Mouse (Mus musculus) urinary bladder, postnatal 36 days (tissue): ENCODE measurements around the gene Psmd5.

Experiments
- DNase-seq, 2 experiments: peaks; one replicate each; pipeline ENCODE4 v3.0.0; 2022; ENCODE audit warnings: low spot score in 2 of 2, mixed read lengths in 1 of 2

The Psmd5 gene

GRCm38 (mm10) chr2:34874816-34875345 lies at the start of gene Psmd5:
Gene Psmd5 (minus strand): TSS chr2:34874968.
- DNase-seq, result no peak

DNA sequence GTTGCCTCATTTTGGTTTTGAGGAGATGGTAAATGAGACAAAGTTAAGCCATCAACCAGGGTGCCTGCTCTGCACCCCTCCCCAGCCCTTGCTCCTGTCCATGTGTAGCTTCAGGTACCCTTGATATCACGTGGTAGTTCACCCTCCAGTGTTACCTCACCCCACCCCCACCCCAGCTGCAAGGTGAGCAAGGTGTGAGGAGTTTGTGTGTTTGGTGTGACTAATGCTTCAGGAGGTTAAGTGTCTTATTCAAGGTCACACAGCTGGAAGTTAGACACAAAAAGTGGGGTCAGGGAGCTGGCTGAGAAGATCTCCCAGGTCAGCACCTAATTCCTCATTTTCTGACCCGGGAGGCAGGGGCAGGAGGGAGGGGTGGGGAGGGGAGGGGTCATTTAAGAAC lies 48.0 kb upstream of the Psmd5 start:
- no peak for DNase-seq

- no peak for DNase-seq
Observed at GRCm38 (mm10) chr2:34920144-34920543, 45.4 kb upstream of the Psmd5 start.

GRCm38 (mm10) chr2:34915103-34915502 lies 40.3 kb upstream of the Psmd5 start:
- DNase-seq, result no peak

DNA sequence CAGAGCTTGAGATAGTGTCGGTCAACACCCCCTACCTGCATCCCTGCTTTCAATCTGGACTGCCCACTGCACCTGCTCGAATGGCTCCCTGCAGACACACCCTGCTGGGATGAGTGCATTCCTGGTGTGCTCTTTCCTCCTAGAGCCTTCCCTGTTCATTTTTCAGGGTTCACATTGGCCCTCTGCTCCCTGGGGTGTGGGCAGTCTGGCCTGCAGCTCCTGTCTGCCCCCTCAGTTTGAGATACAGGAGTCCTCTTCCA lies 40.0 kb upstream of the Psmd5 start:
- no peak for DNase-seq

DNA sequence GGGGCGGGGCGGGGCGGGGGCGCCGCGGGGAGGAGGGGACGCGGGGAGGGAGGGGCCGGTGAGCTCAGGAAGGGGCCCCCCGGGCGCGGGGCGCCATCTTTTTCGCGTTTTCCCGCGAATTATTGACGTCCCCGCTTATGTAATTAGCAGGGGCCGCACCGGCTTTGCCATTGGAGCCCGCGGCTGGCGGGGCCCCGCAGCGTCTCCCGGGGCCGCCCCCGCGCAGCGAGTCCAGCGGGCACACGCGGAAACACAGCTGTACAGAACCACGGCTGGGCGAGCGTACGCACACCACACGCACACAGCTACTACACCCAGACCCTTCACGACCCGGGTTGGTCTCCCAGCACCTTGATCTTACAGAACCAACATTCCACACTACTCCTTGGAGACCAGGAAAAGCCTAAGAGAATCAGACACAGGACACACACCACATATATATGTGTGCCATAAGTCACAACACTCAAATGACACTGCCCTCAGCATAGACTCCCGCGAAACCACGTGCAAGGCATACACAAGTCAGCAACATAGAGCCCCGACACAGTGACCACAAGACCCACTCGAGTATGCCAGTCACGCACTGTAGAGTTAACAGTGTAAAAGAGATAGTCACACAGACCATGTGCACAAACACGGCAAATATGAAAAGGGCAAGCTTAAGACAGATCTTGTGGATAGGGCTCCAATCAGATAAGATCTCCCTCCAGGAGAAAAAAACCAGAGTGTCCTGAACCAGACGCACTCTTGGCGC lies 39.5 kb upstream of the Psmd5 start:
- DNase-seq, result peak in 1 of 2 experiments; percentile 41

DNA sequence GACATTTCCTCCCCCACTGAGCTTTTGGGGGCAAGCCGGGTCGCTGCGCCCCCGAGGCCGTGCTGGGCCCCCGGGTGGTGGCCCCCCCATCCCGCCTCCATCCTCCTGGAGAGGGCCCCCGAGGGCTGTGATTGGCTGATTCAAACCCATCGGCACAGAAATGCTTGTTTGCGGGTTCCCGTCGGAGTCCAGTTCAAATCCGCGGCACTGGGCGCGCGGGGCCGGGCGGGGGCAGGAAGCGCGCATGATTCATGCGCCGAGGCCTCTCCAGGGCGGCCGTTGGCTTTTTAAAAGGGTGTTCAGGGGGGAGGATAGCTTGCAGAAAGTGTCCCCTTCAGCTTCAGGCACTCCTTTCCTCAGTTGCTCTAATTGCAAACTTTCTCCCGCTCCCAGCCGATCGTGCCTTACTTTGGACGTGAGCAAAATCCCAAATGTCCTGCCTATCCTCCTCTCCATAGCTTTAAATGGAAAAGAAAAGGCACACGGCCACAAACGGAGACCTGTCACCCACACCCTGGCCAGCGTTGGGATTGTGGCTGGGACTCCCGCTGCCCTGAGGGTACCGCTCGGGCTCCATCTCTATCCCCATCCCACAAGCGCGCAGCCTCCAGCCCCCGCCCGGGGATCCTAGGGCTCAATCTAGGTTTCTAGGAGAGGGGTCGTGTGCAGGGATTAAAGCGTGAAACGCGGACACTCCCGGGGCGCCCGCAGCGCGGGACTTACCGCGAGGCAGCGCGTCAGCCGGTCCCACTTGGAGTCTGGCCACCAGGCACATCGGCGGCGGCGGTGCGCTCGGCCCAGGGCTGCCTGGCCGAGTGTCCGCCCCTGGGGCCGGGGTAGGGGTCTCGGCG lies 38.7 kb upstream of the Psmd5 start, which contains the start of gene Phf19:
TSS of gene Phf19 (minus strand) at position 809 of the 851 bp plus-strand sequence.
- peak in 1 of 2 experiments; percentile 42 for DNase-seq

DNA sequence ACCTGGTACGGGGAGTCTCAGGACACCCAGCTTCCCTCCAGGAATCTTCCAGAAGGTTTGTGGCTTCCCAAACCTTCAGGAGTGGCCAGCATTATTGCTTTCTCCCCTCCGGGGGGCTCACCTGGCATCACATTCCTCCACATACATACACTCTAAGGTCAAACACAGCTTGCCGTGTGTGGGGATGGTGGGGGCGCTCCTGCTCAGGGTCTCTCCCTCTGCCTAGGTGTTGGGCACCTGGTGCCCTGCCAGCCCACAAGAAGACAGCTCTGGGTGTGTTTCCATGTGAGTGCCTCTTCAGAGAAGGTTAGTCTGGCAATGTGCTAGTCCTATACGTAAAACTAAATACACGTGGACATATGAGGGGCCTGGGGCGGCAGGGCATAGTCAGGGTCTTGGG lies 37.8 kb upstream of the Psmd5 start:
- no peak for DNase-seq

DNA sequence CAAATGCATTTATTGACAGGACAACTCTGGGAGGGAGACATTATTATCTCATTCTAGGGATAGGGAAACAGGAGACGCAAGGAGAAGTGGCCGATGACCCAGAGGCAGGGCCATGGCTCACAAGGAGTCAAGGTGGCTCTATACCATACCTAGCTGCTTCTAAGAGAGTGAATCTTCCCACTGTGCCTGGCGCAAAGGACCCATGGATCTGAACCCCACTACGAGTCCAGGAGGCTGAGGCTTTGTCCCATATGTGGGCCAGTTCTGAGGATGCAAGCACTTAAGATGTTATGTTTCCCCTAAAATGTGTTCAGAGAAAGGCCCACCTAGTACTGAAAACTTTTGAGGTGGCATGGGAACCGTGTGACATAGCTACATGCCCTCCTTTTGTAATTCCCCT lies 37.1 kb upstream of the Psmd5 start:
- DNase-seq, result no peak

- no peak for DNase-seq
Observed at GRCm38 (mm10) chr2:34909719-34910118, 35.0 kb upstream of the Psmd5 start.

DNA sequence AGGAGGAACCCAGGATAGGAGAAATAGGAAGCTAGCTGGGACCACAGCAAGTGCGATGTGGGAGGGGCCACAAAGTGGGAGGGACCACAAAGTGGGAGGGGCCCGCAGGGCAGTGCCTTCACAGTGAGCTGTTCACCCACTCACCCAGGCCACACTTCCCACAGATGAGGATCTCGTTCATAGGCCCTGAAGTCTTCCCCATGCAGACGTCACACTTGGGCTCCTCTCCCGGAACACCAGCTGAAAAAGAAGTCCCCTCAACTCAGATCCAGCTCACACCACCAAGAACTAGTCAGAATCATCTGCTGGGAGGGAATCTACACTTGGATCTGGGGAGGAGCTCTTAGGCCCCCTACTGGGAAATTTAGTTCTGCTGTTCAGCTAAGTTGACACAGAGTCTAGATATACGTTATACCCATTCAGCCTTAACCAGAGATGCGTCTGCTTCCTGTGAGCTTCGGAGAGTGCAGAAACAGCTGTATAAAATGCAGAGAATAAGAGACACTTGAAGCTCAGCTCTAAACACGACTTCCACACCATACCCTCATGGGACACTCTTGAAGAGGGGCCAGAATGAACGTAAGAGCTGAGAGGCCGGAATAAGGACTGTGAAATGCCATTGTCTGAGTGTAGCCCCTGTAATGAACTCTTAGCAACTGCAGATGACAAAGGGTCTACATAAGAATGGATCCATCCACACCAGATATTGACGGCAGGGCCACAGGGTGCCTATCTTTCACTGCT lies 32.3 kb upstream of the Psmd5 start:
- DNase-seq, result peak in 1 of 2 experiments; percentile 62

GRCm38 (mm10) chr2:34906426-34906825 lies 31.7 kb upstream of the Psmd5 start:
- no peak for DNase-seq

DNA sequence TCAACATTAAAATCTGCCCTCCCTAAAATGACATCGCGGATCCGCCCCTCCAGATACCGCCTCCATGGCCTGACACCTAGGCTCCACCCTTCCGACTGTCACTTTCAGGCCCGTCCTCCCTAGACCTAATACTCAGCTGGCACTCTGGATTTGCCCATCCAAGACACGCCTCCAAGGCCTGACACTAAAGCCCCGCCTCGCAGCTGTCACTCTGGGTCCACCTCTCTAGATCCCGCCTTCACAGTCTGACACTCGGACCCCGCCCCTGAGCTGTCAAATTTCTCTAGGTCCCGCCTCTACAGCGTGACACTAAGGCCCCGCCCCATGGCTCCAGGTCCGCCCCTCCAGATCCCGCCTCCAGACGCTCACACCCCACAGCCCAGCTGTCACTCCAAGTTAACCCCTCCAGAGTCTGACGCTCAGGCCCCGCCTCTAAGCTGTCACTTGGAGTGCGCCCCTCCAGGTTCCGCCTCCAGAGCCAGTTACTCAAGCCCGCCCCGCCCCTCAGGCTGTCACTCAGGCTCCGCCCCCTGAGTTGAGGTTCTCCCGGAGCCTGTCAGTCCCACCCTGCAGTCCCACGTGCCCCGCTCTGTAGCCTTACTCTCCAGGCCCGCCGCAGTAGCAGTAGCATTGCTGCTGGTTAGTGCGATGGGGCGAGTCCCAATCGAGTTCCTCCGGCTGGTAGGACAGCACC lies 30.2 kb upstream of the Psmd5 start:
- DNase-seq, result peak; percentile 98 to 99

DNA sequence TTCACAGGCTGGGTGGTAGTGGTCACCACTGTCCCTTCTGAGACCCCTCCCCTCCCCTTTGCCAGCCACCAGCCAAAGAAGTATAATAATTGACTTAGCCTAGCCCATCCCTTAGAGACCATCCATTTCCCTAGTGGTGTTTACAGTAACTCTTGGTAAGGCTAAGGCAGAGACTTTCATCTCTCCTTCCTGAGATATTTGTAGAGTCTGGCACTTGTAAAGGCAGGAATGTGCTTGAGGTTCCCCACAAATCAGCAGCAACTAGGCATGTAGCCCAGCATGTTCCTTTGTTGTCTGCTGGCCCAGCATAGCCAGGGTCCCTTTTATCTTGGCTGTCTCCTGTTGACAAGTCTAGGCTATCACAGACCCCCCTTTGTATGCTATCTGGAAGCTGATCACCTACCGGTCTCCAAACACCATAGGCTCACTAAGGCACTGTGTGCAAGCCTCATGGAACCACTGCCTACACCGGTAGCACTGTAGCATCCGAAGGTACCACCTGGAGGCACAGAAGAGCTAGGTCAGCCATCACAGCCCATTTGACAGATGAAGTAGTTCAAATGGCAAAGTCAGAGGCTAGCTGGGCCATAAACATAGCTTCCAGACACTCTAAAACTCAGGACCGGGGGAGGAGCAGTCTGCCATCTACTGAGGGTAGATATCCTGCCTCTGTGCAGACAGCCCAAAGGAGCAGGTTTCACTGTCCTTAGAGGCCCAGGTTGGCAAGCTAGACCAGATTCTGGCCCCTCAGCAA lies 29.1 kb upstream of the Psmd5 start:
- no peak for DNase-seq

DNA sequence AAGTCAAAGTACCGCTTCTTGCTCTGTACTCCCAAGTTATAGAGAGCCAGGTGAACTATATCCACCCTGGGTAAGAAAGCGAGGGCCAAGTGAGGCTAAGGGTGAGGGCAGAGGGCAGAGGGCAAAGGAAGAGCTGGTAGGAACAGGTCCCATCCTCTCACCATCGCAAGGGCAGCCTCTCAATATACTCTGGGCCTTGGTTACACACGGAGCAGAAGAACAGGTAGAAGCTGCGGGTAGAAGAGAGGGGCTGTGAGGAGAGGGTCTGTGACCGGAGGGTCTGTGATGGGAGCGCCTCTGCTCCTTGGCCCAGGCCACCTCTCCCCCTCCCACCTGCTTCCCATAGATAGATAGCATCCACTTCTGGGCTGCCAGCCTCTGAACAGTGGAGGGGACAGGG lies 28.4 kb upstream of the Psmd5 start:
- no peak for DNase-seq

DNA sequence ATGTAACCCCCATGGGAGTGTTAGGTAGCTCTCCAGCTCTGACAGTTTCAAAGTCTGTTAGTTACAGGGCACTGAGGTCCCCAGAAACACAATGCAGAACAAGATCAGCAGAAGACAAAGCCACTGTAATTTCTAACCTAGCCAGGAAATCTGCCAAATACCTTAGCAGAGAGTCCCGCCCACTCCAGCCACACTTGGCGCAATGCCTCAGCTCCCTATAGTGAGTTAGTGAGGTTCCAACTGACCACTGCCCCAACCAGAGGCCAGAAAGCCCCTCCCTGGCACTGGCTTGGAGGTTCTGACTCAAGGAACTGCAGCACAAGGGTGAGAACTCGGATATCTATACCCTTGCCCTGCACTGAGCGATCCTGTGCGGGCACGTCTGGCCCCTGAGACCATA lies 28.0 kb upstream of the Psmd5 start:
- DNase-seq, result peak in 1 of 2 experiments; percentile 46

GRCm38 (mm10) chr2:34901726-34902125 lies 27.0 kb upstream of the Psmd5 start:
- no peak for DNase-seq

GRCm38 (mm10) chr2:34900412-34900811 lies 25.6 kb upstream of the Psmd5 start:
- no peak for DNase-seq

- DNase-seq, result no peak
Observed at GRCm38 (mm10) chr2:34899682-34900081, 24.9 kb upstream of the Psmd5 start.

DNA sequence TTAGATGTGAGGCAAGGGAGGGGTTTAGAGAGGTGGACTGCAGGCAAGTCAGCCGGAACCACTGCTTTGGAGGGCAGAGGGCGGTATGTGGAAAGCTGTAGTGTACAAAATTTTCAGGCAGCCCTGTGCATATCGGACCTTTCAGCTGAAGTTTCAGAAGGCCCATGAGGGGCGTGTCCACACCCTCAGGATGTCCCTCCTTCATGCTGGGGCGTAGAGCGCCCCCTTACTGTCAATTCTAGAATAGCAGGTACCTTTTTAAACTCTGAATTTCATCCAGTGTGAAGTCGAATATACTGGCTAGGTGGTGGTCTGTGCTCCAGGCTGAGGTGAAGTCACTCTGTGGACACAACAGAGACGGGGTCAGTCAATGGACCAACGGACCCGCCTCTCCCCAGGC lies 23.1 kb upstream of the Psmd5 start:
- DNase-seq, result no peak
